Mouse (Mus musculus): ENCODE results near the gene Kcns1. TPM values are rescaled to one million over a fixed set of nuclear protein-coding genes. Genes with fewer than 3 reads are reported as not detected.
"Not testable (repeated sequence)": the region's sequence is repeated elsewhere in the genome, so short reads cannot be mapped to it uniquely, and the experiment has no call there.

The Kcns1 gene
- not detected in 2 replicates for total RNA-seq (2021)
- long read RNA-seq, result 0 reads

- DNase-seq, result no peak
These were observed at the start of gene Kcns1 for GRCm38 (mm10) chr2:164170902-164171301. Kcns1 (minus strand) TSS chr2:164171113.

- no peak for DNase-seq
These were observed 48.4 kb upstream of the Kcns1 start for GRCm38 (mm10) chr2:164219295-164219694.

- no peak for DNase-seq
These were observed 41.8 kb upstream of the Kcns1 start for GRCm38 (mm10) chr2:164212711-164213110.

GRCm38 (mm10) chr2:164210892-164211291 is 40.0 kb upstream of the Kcns1 start:
- DNase-seq, result no peak

- no peak for DNase-seq
These were observed 35.8 kb upstream of the Kcns1 start for GRCm38 (mm10) chr2:164206676-164207075.

GRCm38 (mm10) chr2:164206011-164206410 is 35.1 kb upstream of the Kcns1 start:
- DNase-seq, result not testable (repeated sequence)

DNA sequence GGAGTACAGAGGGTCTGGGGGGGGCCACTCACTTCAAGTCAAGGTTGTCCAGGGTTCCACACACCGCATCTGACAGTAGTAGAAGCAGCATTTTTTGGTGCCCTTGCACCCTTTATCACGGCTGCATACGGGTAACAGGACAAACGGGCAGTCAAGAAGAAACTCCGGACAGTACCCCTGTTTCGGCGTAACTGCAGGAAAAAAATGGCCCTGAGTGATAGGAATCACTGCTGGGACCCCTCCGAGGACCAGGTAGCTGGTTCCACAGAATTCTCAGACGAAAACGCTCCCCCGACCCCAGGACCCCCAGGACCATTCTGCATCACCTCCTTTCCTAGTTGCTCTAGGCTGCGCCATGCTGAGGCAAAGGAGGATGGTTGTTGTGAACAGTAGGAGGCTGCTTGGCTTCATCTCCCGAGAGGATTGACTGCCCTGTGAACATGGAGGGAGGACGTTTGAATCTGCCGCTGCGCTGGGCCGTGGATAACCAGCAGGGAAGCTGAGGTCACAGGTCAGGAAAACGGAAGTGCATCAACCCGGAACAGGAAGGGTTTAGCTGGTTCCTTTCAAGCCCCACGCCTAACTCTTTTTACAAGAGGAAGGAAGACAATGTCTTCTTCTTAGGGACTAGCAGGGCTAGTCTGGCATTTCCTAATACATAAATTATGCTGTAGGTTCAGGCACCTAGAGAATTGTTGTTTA is 28.9 kb upstream of the Kcns1 start, which contains the start of gene Wfdc15a:
Gene Wfdc15a (minus strand): TSS at position 505 of the 702 bp plus-strand sequence.
- DNase-seq, result no peak

GRCm38 (mm10) chr2:164196700-164196990 is 25.7 kb upstream of the Kcns1 start:
- no peak for DNase-seq

DNA sequence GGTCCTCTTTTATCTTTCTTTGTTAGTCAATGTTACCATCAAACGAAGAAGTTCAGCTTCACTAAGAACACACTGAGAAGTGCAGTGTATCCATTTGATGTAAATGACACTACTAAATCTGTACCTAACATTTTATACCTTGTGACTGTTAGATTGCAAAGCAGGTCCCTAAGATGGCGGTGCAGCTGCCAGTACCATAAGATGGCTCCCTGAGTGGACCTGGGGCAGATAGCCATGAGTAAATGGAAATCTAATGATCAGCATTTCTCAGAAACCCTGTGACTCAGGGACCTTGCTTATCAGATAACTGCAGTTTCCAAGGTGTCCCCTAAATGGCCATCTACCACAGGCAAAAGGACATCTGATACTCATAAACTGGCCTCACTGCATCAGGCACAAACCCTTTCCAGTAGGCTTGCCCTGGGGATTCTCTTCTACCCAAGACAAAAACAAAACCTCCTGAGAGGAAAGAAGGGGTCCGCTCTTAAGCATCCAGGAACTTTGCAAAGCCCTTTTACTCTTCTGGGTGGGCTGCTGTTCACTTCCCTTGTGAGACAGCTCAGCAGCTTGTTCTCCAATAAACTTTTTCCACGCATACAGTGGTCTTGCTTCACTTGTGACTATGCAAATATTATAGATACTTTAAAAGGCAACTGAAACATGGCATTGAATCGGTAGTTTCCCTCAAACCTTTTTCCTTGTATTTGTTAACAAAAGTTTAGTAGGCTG is 25.2 kb upstream of the Kcns1 start:
- DNase-seq, result no peak

DNA sequence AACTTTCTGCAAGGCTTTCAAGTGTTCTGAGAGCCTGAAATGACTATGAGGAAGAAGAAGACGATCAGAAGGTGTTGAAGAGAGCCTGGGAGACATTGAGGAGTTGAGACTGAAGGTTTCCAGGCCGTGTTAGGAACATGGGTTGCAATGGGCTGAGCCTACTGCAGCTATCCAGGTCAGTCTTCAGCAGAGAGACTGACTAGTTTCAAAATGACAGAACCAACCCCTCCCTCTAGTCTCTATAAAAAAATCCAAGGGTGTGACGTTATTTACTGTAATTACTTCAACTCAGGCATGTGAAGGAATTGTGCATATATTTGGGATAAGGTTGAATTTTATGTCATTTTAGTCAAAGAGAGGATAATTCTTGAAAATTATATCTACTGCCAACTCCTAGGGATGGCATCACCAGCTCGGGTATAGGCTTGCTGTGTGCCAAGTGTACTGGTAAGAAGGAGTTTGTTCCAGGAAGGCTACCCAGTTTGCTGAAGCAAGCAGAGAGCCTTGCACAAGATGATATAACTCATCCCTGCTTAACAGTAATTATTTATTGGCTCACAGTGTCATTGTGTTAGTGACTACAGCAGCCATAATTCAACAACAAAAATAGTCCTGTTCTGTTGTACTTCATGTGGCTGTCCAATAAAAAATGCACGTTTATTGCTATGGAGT is 24.2 kb upstream of the Kcns1 start:
- DNase-seq, result no peak

DNA sequence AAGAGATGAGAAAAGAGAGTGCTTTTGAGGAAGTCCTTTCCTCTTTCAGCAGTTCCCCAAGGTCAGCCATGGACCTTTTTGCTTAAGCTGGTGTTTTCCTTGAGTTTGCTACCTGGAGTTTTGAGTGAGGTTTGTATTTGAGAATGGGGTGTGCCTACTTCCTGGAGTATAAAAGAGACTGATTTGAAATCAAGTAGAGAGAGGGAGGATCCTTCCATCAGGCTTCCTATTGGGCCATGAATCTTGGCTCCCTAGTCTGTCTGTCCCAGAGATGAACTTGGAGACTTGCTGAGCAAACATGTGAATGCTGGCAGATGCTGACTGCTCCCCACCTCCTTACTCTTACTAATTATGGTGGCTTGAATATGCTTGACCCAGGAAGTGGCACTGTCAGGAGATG is 21.4 kb upstream of the Kcns1 start:
- no peak for DNase-seq

DNA sequence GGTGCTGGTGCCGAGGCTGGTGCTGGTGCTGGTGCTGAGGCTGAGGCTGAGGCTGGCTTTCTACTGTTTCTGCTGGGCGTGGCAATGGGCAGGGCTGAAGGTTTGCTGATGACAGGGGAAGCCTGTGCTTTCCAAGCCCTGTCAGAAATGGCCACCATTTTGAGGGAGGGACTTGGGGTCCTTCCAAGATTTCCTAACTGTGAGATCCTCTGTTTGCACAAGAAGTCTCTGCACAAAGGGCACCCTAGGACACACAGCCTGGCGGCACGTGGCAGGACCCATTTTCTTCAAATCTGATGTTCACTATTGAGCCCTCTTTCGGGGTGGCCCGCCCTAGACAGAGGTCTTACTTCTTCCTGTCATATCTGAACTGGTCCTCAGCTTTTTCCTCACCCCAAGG is 19.7 kb upstream of the Kcns1 start, which contains the start of gene Wfdc12:
Gene Wfdc12 (minus strand): TSS at position 33 of the 400 bp plus-strand sequence.
- no peak for DNase-seq

DNA sequence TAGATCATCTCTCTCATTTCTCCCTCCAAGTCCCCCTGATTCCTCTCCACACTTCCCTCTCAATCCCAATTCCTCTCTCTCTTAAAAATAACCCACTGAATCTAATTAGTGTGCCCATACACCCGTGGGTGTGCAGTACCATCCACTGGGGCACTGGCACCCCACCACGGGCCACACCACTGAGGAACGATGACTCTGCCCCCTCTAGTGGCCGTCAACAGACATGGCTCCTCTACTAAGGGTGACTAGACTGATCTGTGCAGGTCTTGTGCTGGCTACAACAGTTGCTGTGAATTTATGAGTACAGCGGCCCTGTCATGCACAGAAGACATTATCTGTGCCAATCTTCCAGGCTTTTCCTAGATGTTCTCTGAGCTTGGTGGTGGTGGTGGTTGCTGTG is 17.8 kb upstream of the Kcns1 start:
- no peak for DNase-seq

DNA sequence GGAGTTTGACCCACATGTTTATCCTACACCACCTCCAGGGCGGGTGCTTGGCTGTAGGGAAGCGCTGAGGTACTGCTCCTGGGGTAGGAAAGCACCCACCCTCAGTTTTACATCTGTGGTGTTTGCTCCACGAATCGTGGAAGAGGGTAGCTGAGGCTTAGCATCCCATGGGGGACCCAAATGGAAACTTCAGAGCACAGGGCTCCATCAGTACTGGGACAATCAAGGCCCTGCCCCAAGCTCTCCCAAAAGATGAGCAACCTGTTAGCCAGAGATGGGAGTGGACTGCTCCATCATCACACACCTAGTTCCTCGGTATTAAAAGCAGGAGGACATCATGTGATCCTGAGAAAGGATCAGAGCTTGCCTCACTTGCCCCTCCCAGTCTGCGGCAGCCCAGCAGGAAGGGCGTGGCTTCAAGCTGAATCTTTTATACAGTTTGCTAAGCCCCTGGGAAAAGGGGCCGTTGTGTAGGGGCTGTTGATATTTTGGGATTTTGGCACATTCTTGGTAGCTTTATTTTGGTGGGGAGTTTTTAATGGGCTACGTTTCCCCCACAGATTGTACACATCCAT is 13.3 kb upstream of the Kcns1 start:
- no peak for DNase-seq

GRCm38 (mm10) chr2:164183340-164183739 is 12.4 kb upstream of the Kcns1 start:
- no peak for DNase-seq

DNA sequence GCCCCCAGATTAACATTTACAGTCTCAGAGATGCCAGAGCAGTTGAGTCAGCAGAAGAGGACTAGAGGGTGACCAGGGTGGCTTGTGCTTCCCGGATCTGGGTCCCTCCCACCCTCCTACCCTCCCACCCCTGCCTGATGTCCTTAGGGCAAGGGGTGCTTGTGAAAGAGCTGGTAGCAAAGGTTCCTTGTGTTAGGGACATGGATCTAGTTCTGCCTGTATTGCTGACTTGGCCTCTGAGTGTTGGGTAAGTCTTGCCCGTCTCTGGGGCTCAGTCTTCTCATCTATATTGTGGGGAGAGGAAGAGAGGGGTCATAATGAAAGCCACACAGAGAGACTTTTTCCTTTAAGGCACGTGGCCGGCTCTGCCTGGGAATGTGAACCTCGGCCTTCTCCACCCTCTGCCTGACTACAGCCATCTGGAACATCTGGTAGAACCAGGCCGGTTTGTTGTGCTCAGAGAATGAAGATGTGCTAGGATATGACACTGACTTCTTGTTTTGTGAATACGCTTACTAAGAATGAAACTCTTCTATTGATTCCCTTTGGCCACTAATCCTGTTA is 11.9 kb upstream of the Kcns1 start, which contains the start of gene Wfdc5:
Gene Wfdc5 (minus strand): TSS at position 51 of the 564 bp plus-strand sequence.
- no peak for DNase-seq

DNA sequence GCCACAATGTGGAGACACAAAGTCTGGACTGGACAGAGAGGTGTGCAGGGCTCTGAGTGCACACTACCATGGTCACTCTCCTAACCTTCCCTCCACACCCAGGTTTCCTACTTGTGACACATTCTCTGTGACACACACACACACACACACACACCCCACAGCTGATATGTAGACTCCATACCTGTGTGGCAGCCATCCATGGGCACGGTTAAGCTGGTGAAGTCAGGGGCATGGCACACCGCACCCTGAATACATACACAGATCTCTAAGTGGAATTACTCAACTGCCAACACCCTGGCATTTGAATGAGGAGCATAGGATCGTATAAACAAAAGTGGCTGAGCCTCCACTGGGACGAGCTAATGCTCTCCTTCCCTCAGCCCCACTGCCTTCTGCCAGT is 9.9 kb upstream of the Kcns1 start:
- no peak for DNase-seq

GRCm38 (mm10) chr2:164180124-164180523 is 9.2 kb upstream of the Kcns1 start:
- DNase-seq, result peak; percentile 43

GRCm38 (mm10) chr2:164177831-164178230 is 6.9 kb upstream of the Kcns1 start:
- DNase-seq, result no peak

DNA sequence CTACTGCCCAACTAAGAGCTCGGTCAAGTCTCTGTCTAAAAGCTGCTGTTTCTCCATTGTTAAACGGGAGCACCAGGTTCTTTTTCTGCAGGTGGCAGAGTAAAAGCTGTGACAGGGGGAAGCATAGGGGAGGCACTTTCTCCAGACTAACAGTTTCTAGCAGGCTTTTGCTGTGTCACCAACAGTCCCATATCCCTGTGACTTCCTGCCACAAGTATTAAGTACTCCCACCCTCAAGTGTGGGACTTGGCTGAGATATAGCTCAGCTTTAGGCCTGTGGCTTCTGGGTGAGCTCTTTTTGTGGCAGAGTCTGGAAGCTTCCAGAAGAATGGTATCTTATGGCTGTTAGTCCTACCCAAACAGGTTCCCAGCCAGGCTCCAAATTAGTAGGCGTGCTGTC is 4.9 kb upstream of the Kcns1 start:
- no peak for DNase-seq

DNA sequence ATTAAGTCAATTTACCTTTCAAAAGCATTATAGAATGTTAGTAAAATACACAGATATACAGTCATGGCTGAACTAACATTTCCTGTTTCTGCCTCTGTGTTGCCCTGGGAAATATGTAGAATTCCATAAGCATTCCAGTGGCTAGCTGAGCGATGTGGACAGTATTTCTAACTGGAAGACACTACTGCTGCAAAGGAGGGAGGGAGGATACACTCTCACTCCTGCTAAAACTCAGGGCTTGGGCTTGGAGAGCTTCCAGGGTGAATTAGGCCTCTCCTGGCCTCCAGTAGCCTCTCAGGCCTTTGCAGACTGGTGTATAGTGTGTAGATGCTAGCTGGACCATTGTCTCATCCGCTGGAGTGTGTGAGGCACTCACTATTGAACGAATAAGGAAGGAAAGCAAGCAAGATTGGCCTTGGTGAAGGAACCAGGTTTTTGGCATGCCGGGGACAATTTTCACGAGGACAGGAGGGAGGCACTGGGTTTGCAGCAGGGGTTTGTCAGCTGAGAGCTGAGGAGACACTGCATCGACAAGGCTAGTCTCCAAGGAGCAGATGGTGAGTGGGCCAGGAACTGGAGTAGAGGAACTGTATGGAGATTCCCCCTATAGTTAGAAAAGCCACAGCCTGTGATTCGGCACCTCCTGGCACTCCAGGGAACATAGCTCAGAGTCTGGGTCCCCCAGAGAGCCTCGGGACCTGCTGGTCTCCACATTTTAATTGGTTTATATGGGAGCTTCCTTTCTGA is 3.9 kb upstream of the Kcns1 start:
- DNase-seq, result no peak

- peak; percentile 24 for DNase-seq
These were observed 2.5 kb upstream of the Kcns1 start for GRCm38 (mm10) chr2:164173394-164173793.

Measured in adrenal gland, postnatal 25 days (tissue).